Mouse (Mus musculus): ENCODE measurements around the gene Nol6.

The Nol6 gene

GRCm38 (mm10) chr4:41118706-41119292 is 5.5 kb downstream of the Nol6 start:
- DNase-seq (ENCODE audit: low read depth, low spot score), result peak; percentile 83

- DNase-seq (ENCODE audit: low read depth, low spot score), result no peak
Measured at GRCm38 (mm10) chr4:41116817-41117216, 7.4 kb downstream of the Nol6 start.

DNA sequence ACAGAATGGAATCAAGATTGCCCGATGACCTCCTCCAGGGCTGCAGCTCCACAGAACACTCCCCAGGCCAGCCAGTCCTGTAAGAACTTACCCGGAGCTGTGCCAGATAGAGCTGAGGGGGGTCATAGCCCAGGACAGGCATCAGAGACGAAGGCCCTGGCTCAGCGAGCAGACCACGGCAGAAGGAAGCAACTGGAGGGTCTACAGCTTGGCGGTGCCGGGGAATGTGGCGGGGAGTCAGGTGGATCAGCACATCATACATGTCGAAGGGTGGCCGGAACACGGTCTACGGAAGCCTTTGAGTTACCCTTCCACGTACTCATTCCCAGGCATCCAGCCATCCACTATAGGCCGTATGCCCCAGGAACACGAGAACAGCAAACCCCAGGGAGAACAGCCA is 8.5 kb downstream of the Nol6 start:
- DNase-seq (ENCODE audit: low read depth, low spot score), result no peak

- no peak for DNase-seq (ENCODE audit: low read depth, low spot score)
Measured at GRCm38 (mm10) chr4:41115074-41115473, 9.2 kb downstream of the Nol6 start.

DNA sequence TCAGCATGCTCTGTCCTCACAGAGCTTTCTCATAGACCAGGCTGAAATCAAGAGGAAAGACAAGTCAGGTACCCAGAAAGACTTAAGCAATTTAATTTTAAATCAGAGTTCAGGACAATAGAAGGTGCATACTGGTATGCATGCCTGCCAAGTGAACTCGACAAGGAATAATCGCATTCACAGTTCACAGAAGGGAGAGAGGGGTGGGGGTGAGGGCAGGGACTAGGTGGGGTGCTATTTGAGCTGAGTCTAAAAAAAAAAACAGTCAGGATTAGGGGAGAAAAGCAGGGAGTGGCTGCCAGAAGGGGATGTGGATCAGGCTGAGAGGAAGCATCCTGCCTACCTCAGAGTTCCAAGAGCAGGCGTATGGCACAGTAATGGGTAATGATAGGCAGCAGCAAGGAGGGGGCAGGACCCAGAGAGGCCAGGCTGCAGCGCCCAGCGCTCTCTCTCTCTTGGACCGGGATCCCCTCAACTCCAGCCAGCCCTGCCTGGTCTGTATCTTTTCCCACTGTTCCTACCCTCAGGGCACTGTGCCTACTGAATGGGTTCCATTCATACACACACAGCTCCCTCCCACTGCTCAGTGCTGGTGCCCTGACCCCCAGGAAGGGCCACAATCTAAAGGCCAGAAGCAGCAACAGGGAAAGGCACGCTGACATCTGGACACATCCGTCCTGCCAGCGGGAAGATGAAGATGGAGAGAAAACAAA is 9.7 kb downstream of the Nol6 start:
- DNase-seq (ENCODE audit: low read depth, low spot score), result no peak

DNA sequence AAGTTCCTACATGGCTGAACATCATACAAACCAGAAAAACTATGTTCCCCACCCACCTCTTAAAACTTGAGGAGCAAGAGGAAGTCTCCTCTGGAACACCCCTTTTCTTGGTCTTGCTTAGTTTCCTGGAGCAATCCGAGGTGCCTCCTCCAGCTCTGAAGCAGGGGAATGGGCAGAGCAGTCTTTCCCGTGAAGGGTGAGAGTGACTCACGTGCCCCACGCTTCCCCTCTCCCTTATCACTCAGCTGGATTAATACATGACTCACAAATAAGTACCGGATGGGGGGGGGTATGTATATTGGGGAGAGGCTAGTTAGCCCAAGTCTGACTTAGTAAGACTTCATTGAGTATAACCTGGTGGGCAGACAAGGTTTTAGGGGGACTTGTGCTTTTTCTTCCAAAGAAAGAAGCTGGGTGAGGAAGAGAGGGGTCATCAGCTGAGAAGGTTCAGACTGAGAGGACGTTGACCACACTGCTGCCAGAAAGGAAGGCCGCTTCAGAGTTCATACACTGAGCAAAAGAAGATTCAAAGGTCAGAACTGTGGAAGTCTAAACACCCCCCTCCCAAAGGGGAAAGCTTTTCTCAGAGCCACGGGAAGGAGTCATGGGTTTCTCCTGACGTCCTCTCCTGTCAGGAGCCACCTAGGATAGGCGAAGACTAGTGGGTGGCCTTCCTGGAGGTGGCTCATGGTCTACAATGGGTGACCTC is 15.4 kb downstream of the Nol6 start:
- peak; percentile 52 for DNase-seq (ENCODE audit: low read depth, low spot score)

DNA sequence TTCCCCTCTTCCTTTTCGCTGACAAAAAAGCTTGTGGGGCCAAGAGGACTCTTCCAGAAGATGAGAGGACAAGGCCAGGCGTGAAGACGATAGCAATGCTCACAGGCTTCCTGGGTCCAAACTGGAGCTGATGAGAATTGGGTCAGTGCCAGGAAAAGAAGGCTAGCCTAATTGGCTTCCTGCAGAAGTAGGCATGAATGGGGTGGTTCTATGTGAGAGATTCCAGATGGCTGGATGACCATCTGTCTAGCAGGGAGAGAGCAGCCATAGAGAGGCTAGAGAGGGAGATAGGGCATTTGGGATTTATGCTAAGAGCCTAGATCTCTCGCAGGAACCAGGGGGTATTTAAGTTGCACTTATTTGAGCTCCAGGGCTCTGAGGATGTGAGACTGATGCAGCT is 16.8 kb downstream of the Nol6 start:
- DNase-seq (ENCODE audit: low read depth, low spot score), result no peak

- peak; percentile 92 for DNase-seq (ENCODE audit: low read depth, low spot score)
Measured at GRCm38 (mm10) chr4:41102901-41103300, 21.4 kb downstream of the Nol6 start.

DNA sequence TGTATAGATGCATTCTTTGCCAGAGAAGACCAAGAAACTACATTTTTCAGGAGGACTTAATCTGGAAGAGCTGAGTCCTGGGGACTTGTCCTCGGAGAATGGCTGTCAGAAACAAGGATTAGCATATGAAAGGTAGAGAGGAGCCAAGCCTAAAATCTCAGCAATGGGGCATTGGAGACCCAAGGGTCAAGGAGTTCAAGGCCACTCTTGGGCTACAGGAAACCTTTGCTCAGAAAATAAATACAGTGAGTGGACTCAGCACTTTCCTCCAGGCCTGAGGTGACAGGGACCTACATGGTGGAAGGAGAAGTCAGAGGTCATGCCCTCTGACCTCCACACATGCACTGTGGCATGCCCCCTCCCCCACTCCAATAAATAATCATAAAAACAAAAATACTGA is 23.3 kb downstream of the Nol6 start:
- DNase-seq (ENCODE audit: low read depth, low spot score), result no peak

DNA sequence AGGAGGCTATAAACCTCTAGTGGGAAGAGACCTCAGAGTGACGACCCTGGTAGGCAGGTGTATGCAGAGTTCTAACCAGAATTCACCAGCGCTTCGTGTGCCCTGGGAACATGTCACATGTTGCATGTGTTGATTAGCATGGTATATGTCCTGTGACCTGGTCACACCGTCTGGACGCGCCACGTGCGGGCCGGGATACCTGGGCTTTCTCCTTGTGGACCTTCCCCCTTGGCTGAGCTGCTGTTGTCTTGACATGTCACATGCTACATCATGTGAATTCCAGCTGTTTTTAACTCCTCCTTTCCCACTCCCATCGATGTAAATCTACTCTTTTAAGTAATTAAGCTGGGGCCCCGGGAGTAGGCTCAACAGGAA is 25.7 kb downstream of the Nol6 start:
- DNase-seq (ENCODE audit: low read depth, low spot score), result no peak

DNA sequence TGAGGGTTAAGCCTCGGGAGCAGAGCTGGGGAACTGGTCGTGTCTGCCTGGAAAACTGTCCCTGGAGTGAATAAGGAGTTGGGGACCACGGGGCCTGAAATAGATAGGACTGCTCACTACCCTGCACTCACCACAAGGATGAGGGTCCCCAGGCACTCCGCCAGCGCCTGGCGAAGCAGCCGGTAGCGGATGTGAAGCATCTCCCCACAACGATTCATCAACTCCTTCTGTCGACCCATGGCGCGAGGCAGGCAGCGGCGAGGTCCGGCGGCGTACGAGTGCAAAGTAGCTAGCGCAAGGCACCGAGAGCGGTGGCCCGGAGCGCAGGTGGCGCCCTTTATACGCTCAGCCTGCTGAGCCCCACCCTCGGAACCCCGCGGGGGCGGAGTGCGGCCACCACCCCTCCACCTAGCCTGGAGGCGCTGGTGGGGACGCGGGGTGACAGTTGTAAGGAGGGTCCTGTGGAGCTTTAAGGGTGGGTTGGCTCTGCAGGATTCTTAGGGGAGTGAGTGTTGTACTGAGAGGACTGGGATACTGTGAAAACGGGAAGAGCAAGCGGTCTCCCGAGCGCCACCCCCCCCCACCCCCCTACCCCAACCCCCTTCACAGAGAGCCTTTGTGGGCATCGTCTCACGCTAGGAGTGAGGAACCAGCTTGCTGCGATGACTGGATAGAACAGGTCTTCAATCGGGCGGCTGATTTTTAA is 26.2 kb downstream of the Nol6 start, which contains the start of gene Aqp3:
Gene Aqp3, minus strand, starts transcription at position 313 of the 706 bp plus-strand sequence.
- no peak for DNase-seq (ENCODE audit: low read depth, low spot score)

DNA sequence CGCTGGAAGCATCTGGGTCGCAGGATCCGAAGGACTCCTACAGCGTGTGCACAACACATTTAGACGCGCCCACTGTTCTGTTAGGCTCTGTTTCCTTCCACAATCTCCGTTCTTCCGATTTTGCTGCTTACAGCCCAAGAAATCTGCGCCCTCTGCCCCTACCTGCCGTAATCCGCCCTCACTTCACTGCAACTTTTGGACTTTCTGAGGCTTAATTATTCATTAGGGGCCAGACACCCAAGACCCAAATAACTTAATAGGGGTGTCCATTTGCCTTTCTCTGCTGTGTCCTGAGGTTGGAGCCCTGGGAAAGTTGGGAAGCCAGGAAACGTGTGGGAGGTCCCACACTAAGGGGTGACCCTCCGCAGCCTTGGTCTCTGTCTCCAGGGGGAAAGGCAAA is 26.9 kb downstream of the Nol6 start:
- DNase-seq (ENCODE audit: low read depth, low spot score), result no peak

- DNase-seq (ENCODE audit: low read depth, low spot score), result no peak
Measured at GRCm38 (mm10) chr4:41096794-41097193, 27.5 kb downstream of the Nol6 start.

GRCm38 (mm10) chr4:41096169-41096568 is 28.1 kb downstream of the Nol6 start:
- DNase-seq (ENCODE audit: low read depth, low spot score), result no peak

GRCm38 (mm10) chr4:41094361-41094760 is 29.9 kb downstream of the Nol6 start:
- DNase-seq (ENCODE audit: low read depth, low spot score), result peak; percentile 86

- DNase-seq (ENCODE audit: low read depth, low spot score), result peak; percentile 40
Measured at GRCm38 (mm10) chr4:41092958-41093357, 31.3 kb downstream of the Nol6 start.

DNA sequence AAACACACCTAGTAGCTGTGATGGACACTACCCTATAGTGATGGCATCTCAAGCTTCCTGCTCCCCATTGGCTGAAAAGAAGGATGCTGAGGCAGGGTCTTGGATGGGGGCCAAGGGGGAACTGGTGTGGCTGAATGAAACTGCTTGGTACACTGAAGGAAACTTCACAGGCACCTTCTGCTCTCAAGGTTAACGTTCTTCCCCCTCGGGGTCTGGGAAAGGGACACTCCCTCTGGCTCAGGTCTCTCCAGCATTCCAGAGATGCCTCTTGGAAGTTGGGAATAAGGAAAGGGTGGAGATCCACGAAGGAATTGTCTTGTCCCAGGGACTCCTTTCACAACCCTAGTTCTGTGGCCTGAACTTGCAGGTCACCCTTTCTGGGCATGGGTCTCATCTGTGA is 32.9 kb downstream of the Nol6 start:
- DNase-seq (ENCODE audit: low read depth, low spot score), result no peak

- no peak for DNase-seq (ENCODE audit: low read depth, low spot score)
Measured at GRCm38 (mm10) chr4:41089705-41090104, 34.5 kb downstream of the Nol6 start.

DNA sequence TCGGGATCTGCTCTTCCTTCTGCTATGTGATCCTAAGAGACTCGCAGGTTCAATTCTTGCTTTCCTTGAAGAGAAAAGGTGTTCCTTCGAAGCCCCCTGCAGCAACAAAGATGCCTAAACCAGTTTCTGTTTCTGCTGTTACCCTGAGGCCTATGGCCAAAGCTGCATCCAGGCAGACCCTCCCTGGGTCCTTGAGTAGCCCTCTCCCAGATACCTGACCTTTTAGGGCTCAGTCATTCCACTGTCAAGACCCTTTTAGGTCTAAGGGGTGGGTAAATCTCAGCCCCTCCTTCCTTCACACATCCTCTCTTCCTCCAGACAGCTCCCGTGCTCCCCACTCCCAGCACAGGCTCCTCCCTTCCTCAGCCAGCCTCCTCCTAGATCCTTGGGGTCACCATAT is 35.1 kb downstream of the Nol6 start:
- DNase-seq (ENCODE audit: low read depth, low spot score), result no peak

DNA sequence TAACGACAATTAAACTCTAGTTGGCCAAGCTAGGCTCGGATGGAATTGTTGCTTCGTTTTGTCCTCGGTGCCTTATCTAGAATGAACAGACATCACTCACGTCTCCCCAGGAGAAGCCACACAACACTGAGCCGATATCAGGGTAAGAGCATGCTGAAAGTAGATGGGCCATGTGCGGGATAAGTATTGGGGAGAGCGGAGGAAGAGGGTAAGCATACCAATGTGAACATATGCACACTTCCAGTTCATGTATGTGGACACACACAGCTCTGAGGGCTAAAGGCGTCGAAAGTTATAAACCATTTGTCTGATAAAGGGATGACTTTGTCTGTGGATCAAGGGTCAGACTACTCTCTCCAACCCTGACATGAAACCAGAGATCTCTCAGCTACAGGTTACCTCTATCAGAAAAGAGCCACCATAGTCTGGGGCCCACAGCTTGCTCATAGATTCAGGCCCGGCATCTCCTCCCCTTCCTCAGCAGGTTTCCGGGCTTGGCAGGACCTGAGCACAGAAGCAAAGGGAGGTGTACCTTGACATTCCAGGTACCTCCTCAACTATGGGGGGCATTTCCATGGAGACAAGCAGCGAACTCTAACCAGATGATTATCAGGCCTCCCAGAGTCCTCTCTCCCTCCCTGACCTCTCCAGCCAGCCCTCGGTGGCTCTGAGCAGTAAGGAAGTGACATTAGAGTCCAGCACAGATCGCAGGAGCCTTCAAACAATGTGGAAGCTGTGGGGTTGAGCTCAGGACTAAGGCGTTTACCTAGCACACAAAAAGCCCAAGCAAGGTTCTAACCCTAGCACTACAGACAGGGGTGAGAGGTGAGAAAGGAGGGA is 36.6 kb downstream of the Nol6 start:
- no peak for DNase-seq (ENCODE audit: low read depth, low spot score)

DNA sequence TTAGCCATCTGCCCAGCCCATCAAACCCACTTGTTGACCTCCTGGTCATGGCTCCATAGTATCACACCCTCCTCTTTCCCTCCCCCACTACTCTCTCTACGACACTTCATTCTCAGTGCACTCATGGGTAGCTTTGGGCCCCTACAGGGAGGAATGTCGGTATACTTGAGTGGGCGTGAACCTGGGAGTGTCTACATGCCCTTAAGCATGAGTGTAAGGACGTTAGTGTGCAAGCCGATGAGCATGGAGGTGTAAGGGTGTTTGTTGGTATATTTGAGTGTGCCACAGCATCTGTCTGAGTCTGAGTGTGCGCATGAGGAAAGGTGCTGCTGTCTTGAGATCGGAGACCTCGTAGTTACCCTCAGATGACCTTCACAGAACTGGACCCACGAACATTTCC is 37.3 kb downstream of the Nol6 start:
- DNase-seq (ENCODE audit: low read depth, low spot score), result no peak

All from 3T3-L1 (cell line).